Mouse (Mus musculus) effector memory CD4-positive, alpha-beta T cell, adult 7 months (primary cell): ENCODE data around the gene Tuba3a. TPM values are rescaled to one million over a fixed set of nuclear protein-coding genes. Genes with fewer than 3 reads are reported as not detected.

Source experiments
- polyA plus RNA-seq: library from polyadenylated mRNA; unstranded; fragments of 100-300 nt; shearing (Covaris generic); gene quantifications from one replicate; pipeline ENCODE4 v1.2.1, GENCODE M21; 2017

Tuba3a gene
- polyA plus RNA-seq, result 0.90 TPM

GRCm38 (mm10) chr6:125285890-125286289 is at the start of gene Tuba3a:
TSS of gene Tuba3a (minus strand) at chr6:125286042.

GRCm38 (mm10) chr6:125320323-125320722 is 34.5 kb upstream of the Tuba3a start, which contains the start of gene Scnn1a:
TSS of gene Scnn1a (plus strand) at chr6:125320659.

GRCm38 (mm10) chr6:125313546-125314230 is 27.8 kb upstream of the Tuba3a start, which contains the start of gene Ltbr:
TSS of gene Ltbr (minus strand) at chr6:125313885.

GRCm38 (mm10) chr6:125236782-125237181 is 49.1 kb downstream of the Tuba3a start, which contains the start of gene Cd27:
TSS of gene Cd27 (minus strand) at chr6:125237010.

DNA sequence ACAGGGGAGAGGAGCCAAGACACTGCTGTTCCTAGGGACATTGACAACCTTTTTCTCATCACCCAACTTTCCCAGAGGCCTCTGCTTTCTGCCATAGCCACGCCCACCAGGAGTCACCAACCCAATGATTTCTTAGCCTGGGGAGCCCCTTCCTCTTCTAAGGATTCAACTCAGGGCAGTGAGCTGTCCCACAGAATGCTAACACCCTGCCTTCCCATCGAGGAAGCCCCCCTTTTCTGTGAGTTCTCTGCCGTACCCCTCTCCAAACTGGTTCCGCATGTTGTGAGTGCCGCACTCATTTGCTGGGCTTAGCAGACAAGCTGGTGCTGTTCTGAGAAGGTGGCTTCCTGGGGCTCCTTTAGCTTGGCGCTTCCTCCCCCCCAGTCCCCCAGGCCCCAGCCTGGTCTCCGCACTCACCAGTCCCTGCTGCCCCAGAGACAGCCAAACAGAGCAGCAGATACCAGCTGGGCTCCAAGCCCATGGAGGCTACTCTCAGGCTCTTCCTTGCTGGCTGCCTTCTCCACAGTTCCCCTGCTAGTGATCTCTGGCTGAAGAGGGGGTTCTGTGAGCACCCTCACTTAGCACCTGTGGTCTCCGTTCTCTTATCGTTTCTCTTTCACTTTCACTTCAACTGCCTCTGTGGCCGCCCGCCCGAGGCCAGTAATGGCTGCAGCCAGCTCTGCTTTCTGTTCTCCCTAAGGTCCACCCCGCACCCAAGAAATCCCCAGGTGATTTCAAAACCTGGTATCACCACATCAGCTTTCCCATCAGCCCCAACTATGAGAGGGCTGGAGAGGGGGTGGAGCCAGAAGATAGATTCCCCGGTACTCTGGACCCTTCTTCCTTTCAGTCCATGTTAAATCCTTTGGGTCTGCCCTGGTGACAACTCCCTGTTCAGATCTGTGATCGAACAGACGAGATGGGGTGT is 54.5 kb downstream of the Tuba3a start, which contains the start of gene Tapbpl:
Tapbpl (minus strand) TSS at position 744 of the 928 bp plus-strand sequence.

Other genes with a start within 250 kb of the Tuba3a start
- gene Ing4, start 246.3 kb downstream of the Tuba3a start, polyA plus RNA-seq, result 49.3 TPM
- 7.8 TPM for gene Acrbp, start 236.4 kb downstream of the Tuba3a start, polyA plus RNA-seq
- gene Lpar5, start 218.1 kb downstream of the Tuba3a start, polyA plus RNA-seq, result 7.1 TPM
- 37.9 TPM for gene Chd4, start 190.1 kb downstream of the Tuba3a start, polyA plus RNA-seq
- gene Nop2, start 154.1 kb downstream of the Tuba3a start, polyA plus RNA-seq, result 36.2 TPM
- 16.8 TPM for gene Iffo1, start 140.8 kb downstream of the Tuba3a start, polyA plus RNA-seq
- 339 TPM for gene Gapdh, start 119.6 kb downstream of the Tuba3a start, polyA plus RNA-seq
- 16.2 TPM for gene Ncapd2, start 94.3 kb downstream of the Tuba3a start, polyA plus RNA-seq
- gene Mrpl51, start 94.2 kb downstream of the Tuba3a start, polyA plus RNA-seq, result 63.7 TPM
- 16.1 TPM for gene Vamp1, start 70.5 kb downstream of the Tuba3a start, polyA plus RNA-seq
- 104 TPM for gene Tapbpl, start 54.2 kb downstream of the Tuba3a start, polyA plus RNA-seq
- gene Cd27, start 49.0 kb downstream of the Tuba3a start, polyA plus RNA-seq, result 270 TPM
- gene Ltbr, start 27.8 kb upstream of the Tuba3a start, polyA plus RNA-seq, result not detected
- gene Scnn1a, start 34.6 kb upstream of the Tuba3a start, polyA plus RNA-seq, result 0.18 TPM
- 29.2 TPM for gene Tnfrsf1a, start 63.3 kb upstream of the Tuba3a start, polyA plus RNA-seq
- gene Plekhg6, start 94.8 kb upstream of the Tuba3a start, polyA plus RNA-seq, result not detected
- gene Cd9, start 208.7 kb upstream of the Tuba3a start, polyA plus RNA-seq, result 192 TPM